Mouse (Mus musculus) telencephalon, adult 2 months (tissue): Measurements from ENCODE around the gene 4921524J17Rik.

Experiments
- DNase-seq: peaks from one replicate; pipeline ENCODE4 v3.0.0-alpha.2; 2011; ENCODE audit warnings: low read depth, low spot score

The 4921524J17Rik gene

DNA sequence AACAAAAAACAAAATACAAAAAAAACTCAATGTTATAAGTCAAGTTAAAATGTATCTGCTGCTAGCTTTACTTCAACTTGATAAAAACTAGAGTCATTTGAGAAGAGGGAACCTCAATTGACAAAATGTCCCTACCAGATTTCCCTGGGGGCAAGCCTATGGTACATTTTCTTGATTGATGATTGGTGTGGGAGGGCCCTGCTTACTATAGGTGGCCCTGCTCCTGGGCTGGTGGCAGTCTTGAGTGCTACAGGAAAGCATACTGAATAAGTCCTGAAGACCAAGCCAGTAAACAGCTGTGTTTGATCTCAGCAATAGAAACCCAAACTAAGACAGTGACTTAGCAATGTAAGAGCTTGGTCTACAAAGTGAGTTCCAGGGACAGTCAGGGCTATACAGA lies 11.5 kb upstream of the 4921524J17Rik start:
- no peak for DNase-seq

DNA sequence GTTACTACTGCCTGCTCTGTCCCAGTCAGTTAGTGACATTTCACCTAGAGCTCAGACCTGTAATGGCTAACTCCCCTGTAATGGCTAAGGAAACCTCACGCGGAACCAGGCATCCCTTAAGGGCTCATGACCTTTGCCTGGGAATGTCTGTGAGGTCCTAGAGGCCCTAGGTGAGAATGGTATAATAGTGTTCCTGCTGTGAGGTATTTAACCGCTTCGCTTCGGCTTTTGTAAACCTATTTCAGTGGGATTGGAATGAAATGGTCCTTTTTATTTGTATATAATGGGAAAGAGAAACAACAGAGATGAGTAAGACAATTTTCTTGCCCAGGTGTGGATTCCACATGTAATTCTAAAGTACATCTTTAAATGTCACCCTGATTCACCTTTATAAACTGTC lies 8.9 kb upstream of the 4921524J17Rik start:
- no peak for DNase-seq

DNA sequence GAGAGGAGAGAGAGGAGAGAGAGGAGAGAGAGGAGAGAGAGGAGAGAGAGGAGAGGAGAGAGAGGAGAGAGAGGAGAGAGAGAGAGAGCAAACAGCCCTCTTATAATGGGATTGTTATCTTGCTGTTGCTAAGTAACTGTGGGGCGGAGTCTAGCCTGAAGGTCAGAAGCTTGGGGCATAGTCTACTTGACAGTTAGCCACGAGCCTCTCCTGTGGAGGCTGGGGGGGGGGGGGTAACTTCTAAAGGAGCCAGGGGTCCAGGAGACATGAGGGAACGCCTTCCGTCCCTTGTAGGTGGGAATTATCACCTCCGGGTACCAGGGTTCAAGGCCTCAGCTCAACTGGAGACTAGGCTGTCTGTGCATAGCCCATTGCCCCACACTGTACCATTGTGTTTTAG lies 3.1 kb upstream of the 4921524J17Rik start:
- no peak for DNase-seq

DNA sequence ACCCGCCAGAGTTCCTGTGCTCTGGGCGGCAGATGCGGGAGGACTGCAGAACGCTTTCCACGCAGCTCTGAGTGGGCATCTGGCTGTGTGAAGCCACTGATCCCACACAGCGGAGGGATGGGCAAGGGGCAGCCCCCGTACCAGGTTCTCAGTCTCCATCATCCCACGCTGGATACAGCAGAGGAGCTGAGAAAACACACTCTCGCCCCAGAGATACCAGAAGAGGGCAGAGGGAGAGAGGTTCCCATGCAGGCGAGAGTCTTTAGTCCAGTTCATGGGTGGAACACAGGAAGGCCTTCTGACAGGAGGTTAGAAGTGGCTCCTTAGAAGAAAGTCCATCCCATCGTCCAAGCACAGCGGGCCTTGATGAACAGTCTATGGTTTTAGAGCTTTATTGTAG lies 2.2 kb upstream of the 4921524J17Rik start:
- no peak for DNase-seq

DNA sequence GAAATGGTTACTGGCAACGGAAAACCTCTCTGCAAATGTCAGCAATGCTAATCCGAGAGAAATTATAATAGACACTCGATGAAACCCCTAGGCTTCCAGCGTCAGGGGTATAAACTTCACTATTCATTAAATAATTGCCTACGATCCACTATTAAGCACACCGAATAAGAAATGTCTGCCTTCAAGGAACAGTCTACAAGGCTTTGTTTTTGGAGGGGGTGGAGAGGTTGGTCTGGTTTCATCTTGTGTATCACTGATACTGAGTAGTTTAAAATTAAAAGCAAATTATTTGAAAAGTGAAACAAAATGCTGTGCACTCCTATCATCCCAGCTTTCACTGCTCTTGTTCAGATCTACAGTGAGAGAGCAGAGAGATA lies 372 bp upstream of the 4921524J17Rik start:
- no peak for DNase-seq

DNA sequence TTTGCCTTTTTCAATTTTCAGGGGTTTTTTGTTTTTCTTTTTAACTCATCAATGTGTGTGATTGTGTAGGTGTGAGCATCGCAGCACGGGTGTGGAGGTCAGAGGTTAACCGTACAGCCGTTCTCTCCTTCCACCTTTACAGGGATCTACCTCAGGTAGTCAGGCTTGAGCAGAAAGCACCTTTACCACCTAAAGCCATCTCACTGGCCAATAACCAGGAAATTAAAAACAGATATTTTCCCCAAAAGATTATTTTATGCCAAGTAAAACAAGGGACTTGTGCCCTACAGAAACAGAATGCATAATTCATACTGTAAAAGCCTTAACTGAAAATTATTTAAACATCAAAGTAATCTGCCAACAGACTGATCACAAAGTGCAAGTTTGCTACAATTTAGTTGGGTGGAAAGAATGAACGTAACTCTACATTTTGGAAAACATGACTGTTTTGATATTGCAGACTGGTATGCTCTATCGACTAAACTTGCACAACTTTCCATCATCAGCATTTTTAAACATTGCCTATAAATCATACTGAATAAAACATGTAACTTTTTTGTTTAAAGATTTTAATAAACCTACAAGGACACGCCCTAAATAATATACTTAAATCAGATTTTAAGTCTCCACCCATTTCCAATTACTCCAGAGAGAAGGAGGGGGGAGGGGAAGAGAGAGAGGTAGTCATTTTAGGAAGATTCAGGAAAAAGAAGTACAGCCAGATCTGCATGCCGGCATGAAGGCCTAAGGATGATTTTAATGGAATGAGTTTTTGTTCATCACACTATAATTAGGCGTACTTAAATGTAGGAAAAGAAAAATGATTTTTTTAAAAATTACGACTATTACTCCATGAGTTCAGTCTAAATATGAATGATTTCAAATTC lies 1.1 kb downstream of the 4921524J17Rik start:
- no peak for DNase-seq

DNA sequence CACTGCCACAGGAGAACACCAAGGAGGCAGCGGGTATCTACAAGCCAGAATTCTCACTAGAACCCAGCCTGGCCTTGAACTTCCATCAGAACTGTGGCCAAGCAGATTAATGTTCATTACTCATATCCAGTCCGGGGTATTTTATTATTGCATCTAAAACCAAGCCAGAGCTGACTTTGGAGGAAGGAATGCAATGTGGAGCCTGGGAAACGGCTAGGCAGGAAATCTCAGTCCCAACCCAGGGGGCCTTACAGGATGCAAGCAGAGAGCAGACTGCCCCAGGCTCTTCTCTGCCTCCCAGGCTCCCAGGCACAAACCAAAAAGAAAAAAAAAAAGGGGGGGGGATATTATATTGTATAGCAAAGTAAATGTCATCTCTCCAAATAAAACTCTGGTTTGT lies 1.8 kb downstream of the 4921524J17Rik start:
- DNase-seq = no peak

DNA sequence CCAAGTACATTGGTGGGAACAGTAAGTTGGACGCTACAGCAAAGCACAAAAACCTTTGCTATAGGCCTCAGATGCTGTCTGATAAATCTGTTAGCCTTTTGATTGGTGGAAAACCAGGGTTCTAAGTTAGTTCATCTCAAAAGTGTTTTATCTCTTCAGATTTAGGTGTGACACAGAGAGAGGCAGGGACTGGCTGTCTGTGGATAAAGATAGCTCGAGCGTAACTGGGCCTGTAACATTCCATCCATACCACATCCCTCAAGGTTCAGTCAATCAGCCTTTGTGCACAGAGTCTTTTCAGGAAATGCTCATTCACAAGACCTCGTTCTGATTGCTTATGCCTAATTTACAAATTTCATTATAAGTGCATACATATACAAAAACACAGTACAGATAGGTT lies 3.4 kb downstream of the 4921524J17Rik start:
- DNase-seq = no peak

DNA sequence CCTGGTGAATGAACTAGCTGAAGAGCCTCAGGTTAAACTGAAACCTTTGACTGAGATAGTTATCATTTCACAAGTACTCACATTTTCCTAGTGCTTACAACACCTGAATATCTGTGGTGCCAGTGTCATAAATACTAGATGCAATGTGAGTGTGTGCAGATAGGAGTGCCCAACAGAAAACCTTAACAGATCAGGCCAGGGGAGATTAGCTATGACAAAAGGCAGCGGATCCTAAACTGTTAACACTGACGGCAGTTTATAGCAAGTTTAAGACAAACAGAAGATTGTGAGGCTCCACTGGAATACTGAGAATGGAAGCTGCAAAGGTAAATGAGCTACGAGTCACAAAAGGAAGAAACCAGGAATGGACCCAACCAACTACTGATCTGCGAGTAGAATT lies 5.6 kb downstream of the 4921524J17Rik start:
- DNase-seq = no peak

DNA sequence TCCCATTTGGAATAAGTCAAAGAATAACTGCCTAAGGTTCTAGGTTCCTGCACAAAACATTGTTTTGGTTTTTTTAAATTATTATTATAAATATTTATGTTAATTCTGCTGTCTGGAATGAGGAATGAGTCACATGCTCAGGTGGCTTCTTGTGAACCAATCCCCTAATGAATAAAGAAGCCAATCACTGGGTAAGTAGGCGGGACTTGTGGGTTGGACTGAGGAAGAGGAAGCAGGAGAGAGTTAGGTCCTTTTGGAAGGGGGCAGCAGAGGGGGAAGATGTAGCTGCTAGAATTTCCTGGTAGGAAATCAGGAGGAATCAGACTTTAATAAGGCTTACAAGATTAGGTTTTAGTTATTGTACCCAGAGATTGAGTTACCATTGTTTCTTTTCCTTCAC lies 11.3 kb downstream of the 4921524J17Rik start:
- no peak for DNase-seq

DNA sequence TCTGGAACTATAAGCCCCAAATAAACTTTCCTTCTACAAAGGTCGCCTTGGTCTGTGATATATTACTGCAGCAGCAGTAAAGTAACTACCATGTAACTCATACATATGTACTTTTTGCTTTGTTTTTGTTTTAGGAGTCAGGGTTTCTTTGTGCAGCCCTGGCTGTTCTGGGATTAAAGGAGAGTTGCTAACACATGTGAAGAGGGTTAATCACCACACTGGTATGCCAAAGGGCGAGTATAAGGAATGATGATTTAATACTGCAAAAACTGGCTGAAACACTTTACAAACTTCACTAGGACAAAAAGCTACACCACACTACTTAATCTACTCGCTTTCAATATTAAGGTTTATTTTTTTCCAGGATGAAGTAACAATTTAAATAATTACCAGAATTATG lies 24.1 kb downstream of the 4921524J17Rik start:
- DNase-seq = no peak

DNA sequence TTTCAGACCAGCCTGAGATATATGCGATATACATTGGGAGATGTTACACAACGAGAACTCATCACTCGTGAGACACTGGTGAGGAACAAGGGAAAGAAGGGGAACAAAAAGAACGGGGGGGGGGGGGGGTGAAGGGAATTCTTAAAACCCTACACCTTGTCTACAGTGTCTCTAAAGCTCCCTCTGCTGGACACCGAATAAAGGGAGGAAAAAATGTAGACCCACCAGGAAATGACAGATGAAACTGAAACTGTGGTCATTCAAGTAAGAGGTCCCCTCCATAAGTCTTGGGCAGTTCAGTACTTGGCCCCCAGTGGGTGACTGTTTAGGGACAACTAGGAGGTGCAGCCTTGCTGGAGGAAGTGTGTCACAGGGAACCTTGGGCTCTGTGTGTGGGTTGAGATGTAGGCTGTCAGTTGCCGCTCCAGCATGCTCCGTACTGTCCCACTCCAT lies 24.6 kb downstream of the 4921524J17Rik start:
- DNase-seq = no peak

DNA sequence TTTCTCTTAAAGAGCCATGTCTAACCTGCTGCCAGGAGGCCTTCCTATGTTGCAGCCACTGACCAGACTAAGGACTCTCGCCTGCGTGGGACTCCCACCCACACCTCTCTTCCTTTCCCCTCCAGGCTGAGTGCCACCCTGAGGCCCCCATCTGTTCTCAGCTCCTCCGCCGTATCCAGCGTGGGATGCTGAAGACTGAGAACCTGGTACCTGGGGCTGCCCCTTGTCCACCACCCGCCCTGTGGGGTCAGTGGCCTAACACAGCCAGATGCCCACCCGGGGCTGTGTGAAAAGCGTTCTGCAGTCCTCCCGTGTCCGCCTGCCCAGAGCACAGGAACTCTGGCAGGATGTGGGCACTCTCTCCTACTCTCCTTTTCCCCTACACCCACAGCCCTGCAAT lies 26.7 kb downstream of the 4921524J17Rik start:
- no peak for DNase-seq

DNA sequence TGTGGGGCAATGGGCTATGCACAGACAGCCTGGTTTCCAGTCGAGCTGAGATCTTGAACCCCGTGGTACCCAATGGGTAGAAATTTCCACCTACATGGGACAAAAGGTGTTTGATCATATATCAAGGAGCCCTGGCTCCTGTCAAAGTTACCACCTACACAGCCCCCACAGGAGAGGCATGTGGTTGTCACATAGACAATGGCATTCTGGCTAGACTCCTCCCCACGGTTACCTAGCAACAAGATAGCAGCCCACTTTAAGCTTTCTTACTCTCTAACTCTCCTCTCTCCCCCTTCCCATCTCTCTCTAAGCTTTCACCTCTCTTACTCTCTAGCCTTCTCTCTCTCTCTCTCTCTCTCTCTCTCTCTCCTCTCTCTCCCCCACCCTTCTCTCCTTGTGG lies 27.2 kb downstream of the 4921524J17Rik start:
- DNase-seq = no peak

DNA sequence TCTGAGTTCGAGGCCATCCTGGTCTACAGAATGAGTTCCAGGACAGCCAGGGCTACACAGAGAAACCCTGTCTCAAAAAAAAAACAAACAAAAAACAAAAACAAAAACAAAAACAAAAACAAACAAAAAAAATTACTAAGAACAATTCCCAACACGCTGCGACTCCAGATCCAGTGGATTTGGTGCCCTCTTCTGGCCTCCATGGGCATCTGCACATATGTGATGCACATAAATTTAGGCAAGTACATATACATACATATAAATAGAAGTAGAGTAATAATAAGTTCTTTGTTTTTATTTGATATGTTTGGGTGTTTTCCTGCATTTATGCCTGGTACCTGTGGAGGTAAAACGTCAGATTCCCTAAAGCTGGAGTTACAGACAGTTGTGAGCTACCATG lies 34.1 kb downstream of the 4921524J17Rik start:
- DNase-seq = no peak

DNA sequence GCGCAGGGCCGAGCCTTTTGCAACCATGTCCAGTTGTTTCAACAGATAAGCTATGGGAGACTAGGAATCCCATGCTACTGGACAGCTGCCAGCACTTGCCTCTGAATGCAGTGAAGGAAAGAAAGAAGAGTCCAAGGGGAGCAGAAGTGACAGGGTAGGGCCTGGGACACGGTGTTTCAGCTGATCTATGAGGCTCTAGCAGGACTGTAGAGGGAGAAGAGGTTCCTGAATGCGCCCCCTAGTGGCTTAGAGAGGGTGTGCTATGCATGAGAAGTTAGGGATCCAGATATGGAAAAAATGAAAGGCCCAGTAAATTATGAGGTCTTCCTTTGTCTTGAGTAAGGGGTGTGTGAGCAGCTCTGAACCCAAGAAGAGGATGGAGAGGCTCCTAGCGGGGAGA lies 35.1 kb downstream of the 4921524J17Rik start:
- DNase-seq = no peak

DNA sequence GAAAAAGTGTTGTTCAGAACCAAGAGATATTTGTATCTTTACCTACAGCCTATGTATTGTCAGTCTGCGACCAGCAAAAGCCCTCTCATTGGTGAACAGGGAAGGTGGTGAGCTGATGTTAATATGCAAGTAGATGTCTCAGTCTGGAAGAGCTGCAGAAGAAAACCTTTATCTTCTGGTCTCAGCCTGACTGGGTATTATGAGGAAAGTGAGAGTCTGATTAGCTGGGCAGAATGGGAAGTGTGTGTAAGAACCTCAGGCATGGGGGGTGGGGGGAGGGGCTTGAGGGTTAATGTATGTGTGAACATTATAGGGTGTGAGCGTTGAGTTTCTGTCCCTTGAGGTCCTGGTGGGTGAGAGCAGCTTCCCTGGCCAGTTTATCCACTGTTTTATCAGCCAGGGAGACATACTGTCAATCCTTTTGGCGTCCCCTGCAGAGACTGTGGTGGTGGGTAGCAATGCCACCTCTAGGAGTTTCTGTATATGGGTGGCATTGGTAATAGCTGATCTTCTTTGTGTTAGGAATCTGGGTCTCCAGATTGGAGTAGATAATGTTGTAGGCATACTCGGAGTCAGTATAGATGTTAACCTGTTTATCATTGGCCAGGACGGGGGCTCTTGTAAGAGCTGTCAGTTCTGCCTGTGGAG lies 36.1 kb downstream of the 4921524J17Rik start:
- no peak for DNase-seq

DNA sequence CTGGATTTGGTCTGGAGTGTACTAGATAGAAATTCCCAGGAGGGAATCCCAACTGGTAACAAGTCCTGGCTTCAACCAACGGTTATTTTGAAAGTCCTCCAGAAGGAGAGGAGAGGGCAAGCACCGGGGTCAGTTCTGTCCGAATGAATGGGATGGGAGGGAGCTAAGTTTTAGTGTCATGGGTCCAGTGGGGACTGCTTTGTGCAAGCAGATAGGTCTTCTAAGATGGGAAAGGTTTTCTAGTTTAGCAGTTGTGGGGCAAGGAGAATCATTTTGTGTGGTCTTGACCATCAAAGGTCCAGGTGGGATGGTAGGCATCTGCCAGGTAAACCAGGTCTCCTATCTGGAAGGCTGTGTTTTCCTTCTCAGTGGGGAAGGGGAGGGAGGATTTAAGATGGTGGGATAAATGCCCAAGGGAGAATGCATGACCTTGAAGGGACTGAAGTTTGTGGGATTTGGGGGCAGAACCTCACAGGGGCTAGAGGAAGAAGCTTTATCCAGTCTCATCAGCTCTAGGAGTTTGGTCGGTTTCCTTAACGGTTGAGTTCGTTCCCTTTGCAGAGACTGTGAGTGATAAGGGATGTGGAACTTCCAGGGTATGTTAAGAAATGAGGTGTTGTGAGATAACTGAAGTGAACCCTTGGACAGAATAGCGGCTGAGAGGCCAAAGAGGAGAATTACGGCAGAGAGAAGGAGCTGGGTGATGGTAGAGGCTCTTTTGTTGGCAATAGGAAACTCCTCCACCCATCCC lies 36.8 kb downstream of the 4921524J17Rik start:
- DNase-seq = no peak

DNA sequence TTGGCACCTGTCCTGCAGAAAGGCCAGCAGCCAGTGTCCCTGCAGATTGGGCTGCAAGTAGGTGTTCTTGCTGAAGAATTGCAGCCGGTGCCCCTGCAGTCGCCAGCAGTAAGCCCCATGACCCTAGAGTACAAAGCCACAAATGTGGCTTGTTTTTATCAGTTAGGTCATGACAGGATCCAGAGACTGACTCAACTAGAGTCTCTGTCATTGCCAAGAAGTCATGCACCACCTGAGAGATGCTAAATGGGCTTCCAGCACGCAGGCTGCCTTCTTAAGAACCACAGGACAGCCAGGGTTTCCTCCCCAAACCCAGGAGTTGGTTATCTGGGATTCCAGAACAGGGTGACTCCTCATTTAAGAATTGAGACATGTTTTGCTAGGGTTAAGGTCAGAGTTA lies 37.6 kb downstream of the 4921524J17Rik start:
- DNase-seq = no peak

DNA sequence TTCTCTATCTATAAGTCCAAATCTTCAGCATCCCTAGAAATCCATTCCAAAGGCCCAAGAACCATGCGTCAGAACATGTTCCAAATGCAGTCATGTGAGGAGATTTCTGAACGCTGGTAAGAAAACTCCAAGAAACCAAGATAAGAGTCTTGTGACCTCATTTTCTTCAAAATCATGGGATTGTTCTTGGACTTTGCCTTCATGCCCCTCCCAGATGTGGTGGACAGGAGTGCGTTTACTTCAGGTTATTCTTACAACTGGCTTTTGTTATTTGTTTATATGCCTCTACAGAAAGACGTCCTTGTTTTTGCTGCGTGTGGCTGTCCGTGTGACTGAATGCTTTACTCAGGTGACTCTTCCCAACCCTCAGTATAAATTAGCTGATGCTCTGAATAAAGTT lies 39.4 kb downstream of the 4921524J17Rik start:
- no peak for DNase-seq

DNA sequence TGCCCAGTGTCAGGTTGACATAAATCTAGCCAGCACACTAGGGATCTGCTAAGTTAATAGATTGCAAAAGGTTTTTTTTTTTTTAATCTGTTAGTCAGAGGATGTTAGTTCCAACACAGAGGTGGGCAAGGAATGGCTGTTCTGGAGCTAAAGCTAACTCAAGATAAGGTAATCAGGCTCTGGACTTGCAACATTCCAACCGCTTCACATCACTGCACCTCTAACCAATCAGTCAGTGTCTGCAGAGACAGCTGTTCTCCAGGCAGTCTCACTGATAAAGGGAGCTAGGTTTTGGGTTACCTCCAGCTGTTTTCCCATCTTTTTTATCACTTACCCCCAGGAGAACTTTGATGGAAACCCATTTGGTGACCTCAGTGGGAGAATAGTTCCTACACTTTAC lies 41.2 kb downstream of the 4921524J17Rik start:
- DNase-seq = no peak

DNA sequence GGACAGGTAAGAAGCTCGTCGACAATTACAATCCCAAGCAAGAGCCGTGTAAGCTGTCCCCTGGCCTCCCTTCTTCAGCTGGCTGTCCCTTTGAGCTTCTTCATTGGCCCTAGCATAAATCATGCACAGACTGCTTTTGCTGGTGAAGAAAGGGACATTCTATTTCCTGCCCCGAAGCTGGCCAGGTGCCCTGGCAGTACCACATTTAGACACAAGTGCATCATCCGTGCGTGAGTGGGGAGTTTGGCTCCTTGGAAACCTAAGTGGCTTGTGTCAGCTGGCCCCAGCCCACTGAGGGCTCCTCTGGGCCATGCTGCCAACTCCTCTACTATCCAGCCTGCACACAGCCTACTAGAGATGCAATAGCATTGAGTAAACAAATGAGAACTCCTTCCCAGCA lies 46.4 kb downstream of the 4921524J17Rik start, which contains the start of gene Mylk3:
TSS of gene Mylk3 (minus strand) at position 141 of the 400 bp plus-strand sequence.
- DNase-seq = no peak
